ENCODE assay signal across 27 mouse cellular contexts in the genomic region with DNA sequence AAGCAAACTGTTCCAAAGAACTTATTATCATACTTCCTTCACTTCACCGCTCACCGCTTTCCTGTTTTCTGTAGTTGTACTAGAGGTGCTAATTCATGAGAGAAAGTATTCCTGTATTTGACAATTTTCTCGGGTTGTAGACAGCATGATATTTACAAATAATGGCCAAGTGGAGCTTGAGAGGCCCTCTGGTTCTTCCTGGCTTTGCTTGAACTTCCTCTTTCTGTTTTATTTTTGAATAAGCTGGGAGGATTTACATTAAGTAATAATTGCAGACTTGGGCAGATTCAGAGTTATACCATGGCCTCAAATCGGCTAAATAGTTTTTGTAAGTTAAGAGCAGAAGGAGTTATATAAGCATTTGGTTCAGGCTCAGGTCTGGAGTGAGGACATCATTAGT.
DNase-seq lines count a peak whose midpoint lies in the region; ATAC-seq and TF ChIP-seq lines count a peak whose summit lies in the region.
"Had no signal": no experiment of that assay in that cellular context is flagged by ENCODE, and none has a peak within 500 bp of the region (broad histone marks: within the 10 kb centered on the region; RNA-seq: fewer than 3 reads in every experiment).

No protein-coding gene starts in this region.

- no peak overlapping the region for H3K9ac ChIP-seq in kidney, embryonic 15.5 days
- H3K9ac ChIP-seq: embryonic facial prominence, embryonic 13.5 days; embryonic facial prominence, embryonic 15.5 days; forebrain, embryonic 13.5 days; forebrain, embryonic 15.5 days had no signal

- no peak overlapping the region for H3K4me2 ChIP-seq in kidney, embryonic 15.5 days
- H3K4me2 ChIP-seq: embryonic facial prominence, embryonic 15.5 days; forebrain, embryonic 13.5 days; forebrain, embryonic 15.5 days had no signal

- peak overlapping the region; percentile 91 for H3K27ac ChIP-seq in bone marrow macrophage, adult 2 months (ENCODE audit: insufficient read depth, low read depth, low read length)
- H3K27ac ChIP-seq in kidney, embryonic 15.5 days, result no peak overlapping the region
- H3K27ac ChIP-seq: embryonic facial prominence, embryonic 13.5 days; embryonic facial prominence, embryonic 15.5 days; forebrain, embryonic 13.5 days; forebrain, embryonic 15.5 days had no signal

- H3K36me3 ChIP-seq in kidney, embryonic 15.5 days, result no peaks in the 10 kb centered on the region
- H3K36me3 ChIP-seq: embryonic facial prominence, embryonic 13.5 days; embryonic facial prominence, embryonic 15.5 days; forebrain, embryonic 15.5 days; G1E had no signal

- H3K4me3 ChIP-seq in bone marrow macrophage, adult 2 months (ENCODE audit: insufficient read depth, low read length), result no peak overlapping the region
- H3K4me3 ChIP-seq in kidney, embryonic 15.5 days (replicated peaks), result no peak overlapping the region
- H3K4me3 ChIP-seq: embryonic facial prominence, embryonic 13.5 days; embryonic facial prominence, embryonic 15.5 days; forebrain, embryonic 13.5 days; forebrain, embryonic 15.5 days had no signal

- H3K4me1 ChIP-seq in bone marrow macrophage, adult 2 months (ENCODE audit: control insufficient read depth, insufficient read depth, low read length), result peaks cover 27% of the 10 kb centered on the region
- no peaks in the 10 kb centered on the region for H3K4me1 ChIP-seq in kidney, embryonic 15.5 days
- H3K4me1 ChIP-seq: forebrain, embryonic 13.5 days; forebrain, embryonic 15.5 days had no signal

- no peaks in the 10 kb centered on the region for H3K27me3 ChIP-seq in kidney, embryonic 15.5 days
- H3K27me3 ChIP-seq: CH12.LX; embryonic facial prominence, embryonic 13.5 days; embryonic facial prominence, embryonic 15.5 days; forebrain, embryonic 13.5 days; forebrain, embryonic 15.5 days; Patski had no signal

- DNase-seq in lung, postnatal 25 days (ENCODE audit: low spot score), result peak; percentile 6
- no peak for DNase-seq in lung, postnatal 10 days
- no peak for DNase-seq in kidney, postnatal 36 days
- no peak for DNase-seq in retina, postnatal 1 day
- DNase-seq: adrenal gland, adult 8-10 months; adrenal gland, postnatal 14 days; adrenal gland, postnatal 36 days; B cell, adult 2 months; cerebellum, adult 11 months; cerebellum, adult 18-20 months; cerebellum, adult 8-10 months; cerebellum, adult 9-11 months; cerebellum, postnatal 14 days; cerebellum, postnatal 36 days had no signal

- WGBS in kidney, embryonic 15.5 days, result 80% methylated on average over 4 of the region's 4 CpGs

- H3K9me3 ChIP-seq in kidney, embryonic 15.5 days (replicated peaks), result no peaks in the 10 kb centered on the region
- H3K9me3 ChIP-seq: embryonic facial prominence, embryonic 13.5 days; embryonic facial prominence, embryonic 15.5 days; forebrain, embryonic 13.5 days; forebrain, embryonic 15.5 days had no signal

- TF ChIP-seq CTCF in bone marrow macrophage, adult 2 months (IDR thresholded peaks at IDR 0.05; ENCODE audit: low read depth, low read length), result no peak

- no peak for TF ChIP-seq POLR2A in bone marrow macrophage, adult 2 months (IDR thresholded peaks at IDR 0.05; ENCODE audit: borderline replicate concordance, low read depth, low read length)

- ATAC-seq in granulocyte monocyte progenitor cell, adult 5-6 weeks (replicated peaks; ENCODE audit: poor library complexity, severe bottlenecking), result peak; percentile 57
- ATAC-seq in megakaryocyte, adult 5-6 weeks (ENCODE audit: poor library complexity, severe bottlenecking), result peak; percentile 63
- no peak for ATAC-seq in kidney, embryonic 15.5 days (replicated peaks; ENCODE audit: low FRiP score)
- ATAC-seq: activated CD4-positive, CD25-positive, alpha-beta regulatory T cell, adult 4 months; CD4-positive, CD25-positive, alpha-beta regulatory T cell, adult 4 months; forebrain, embryonic 13.5 days; forebrain, embryonic 15.5 days; Patski had no signal
